Mouse (Mus musculus): ENCODE measurements around the gene Ppp1r3c.

GRCm38 (mm10) chr19:36706195-36706594, 30.3 kb downstream of the Ppp1r3c start:
- TF ChIP-seq ZC3H11A (IDR thresholded peaks at IDR 0.05; ENCODE audit: borderline replicate concordance, low read depth, low read length) (no peak), HCFC1 (IDR thresholded peaks at IDR 0.05; ENCODE audit: borderline replicate concordance, insufficient read depth, low read length) (no peak), ZNF384 (IDR thresholded peaks at IDR 0.05; ENCODE audit: low read depth, low read length) (no peak), MAFK (IDR thresholded peaks at IDR 0.05; ENCODE audit: insufficient read depth, low read depth, low read length) (no peak), CHD2 (IDR thresholded peaks at IDR 0.05; ENCODE audit: low read depth, low read length) (no peak)
